Mouse (Mus musculus): ENCODE measurements at regions not wholly inside any gene's neighbourhood (a gene's known extent, or its start where the extent isn't known, plus 50 kb on each side); places are given as distances from the start of the nearest gene placed in this dataset.

DNA sequence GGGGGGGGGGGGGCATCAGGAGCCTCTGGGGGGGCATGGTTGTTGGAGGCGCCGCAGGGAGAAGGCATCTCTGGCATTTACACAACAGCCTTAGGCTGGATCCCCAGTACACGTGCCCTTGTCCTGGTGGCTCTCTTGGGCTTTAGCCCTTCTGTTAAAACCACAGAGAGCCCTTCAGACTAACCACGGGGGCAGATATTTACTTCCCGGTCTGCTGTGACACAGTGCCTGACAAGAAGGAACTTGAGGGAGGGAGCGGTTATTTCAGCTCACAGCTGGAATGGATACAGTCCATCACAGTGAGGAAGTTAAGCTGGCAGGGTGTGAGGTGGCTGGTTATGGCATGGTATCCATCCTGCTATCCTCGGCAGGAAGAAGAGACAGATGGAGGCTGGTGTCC is 71.0 kb upstream of the Gm11733 start:
- DNase-seq, result no peak

DNA sequence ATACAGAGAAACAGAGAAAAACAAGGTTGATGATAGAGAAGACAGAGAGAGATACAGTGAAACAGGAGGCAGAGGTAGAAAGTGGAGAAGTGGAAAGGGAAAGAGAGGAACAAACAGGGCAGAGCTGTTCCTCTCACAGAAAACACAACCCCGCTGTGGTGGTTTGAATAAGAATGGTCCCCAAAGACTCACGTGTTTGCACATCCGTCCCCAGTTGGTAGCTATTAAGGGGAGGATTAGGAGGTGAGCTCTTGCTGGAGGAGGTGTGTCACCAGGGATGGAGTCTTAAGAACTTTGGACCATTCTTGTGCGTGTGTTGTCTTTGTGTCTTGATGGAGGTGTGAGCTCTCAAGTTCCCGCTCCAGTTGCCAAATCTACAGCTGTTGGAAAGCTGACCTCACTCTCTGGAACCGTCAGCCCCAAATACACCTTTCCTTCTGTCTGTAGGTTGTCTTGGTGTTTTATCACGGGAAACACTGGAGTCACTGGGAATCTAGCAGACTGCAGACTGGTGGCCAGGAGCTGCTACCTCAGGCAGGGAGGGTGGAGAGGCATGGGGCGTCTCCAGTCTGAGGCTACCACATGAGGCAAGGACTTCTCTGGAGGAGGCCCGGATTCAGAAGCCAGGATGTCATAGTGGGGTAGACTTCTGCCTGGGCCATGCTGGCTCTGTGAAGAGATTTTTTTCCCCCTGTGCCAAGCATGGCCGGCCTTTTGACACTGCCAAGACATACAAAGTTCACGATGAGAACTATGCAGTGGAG is 70.0 kb upstream of the Gm11733 start:
- DNase-seq, result no peak

DNA sequence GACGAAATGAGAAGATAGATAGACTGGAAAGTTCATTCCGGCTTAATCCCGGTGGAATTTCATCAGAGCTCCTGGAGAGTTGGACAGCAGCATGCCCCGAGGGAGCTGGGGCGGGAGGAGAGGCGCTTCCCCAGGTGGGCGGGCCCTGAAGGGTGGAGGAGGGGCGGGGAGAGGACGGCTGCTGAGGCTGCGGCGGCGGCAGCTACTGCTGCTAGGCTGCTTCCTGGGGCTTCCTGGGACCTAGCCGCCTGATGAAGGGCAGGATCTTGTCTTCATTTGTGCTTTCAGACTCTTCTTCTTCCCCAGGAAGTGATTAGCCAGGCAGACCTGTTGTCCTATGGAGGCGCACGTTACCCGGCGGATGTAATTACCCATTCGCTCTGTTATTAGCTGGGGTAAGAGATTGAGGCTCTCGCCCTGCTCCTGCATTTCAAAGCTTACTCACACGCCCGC is 69.3 kb upstream of the Gm11733 start:
- DNase-seq, result peak; percentile 24 to 27

DNA sequence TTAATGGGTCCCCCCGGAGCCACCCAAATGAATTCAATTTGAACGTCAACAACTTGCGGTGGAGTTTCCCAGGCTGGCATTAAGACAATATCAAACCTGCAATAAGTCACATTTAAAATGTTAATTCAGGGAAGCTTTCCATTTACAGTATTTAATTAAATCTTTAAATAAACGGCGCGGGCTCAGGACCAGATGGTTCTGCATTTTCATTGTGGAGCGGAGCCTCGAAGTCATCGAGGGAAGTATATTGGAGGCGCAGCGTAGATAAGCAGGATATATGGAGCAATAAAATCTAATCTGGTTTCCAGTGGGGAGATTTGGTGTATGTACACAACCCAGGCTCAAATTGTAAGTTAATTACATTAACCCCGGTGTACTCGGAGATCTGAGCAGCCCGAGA is 68.7 kb upstream of the Gm11733 start:
- no peak for DNase-seq

DNA sequence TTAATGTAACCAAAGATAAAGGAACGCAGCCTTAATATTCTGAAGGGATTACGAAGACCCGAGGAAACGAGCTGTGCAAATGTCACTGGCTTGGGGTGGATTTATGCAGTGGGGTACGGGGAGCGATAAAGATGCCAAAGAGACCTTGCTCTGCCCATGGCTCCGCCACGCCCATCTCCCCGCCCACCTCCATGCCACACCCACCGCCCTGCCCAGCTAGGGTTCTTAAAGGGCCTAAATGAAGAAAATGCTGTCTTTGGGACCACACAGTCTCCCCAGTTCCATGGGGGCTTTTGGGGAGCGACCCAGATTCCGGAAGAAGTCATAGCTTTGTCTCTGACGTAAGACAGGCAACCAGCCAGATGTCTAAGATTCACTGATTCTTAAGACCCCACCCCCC is 68.2 kb upstream of the Gm11733 start:
- DNase-seq, result no peak

DNA sequence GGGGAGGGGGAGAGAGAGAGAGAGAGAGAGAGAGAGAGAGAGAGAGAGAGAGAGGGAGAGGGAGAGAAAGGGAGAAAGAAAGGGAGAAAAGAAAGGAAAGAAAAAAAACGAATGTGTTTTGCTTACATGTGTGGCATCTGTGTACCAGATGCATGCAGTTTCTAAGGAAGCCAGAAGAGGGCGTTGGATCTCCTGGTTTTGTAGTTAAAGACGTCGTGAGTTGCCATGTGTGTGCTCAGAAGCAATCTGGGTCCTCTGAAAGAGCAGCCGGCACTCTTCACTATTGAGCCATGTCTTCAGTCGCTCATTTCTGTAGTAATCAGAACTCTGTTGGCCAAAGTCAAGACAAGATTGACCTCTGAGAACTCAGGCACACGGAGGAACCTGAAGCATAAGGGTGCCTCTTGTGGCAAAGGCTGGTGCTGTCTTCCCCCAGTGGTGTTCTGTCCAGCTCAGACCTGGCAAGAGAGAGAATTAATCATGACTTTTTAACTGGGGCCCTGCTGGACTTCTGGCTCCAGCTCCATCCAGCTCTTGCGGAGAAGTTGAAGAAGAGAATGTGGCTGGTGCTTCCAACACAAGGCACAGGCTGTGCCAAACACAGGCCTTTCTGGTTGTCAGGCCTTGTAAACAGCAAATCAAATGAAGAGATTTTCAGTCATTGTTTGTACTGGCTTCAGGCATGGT is 67.0 kb upstream of the Gm11733 start:
- DNase-seq, result no peak

DNA sequence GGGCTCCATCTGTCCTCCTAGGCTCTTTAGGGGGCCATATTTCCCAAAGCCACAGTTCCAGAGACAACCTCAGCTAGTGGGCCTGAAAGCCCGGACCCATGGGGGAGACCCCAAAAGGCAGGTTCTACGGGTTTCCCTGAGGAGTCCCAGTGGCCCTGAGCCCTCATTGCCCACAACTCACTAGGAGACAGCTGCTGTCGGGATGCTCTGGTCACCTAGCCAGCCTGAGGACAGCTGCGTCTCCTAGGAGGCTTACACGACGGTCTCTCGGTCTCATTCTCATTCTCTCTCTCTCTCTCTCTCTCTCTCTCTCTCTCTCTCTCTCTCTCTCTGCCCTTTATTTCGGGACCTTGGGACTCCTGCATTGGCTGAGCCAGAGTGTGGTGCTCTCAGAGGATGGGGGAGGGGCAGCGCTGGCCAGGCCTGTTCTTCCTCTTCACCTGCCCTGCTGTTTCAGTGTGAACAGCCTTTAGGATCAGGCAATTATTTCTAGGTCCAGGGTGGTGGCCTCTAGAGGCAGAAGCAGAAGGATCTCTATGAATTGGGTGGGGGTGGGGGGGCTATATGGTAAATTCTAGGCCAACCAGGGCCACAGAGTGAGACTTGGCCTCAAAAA is 66.1 kb upstream of the Gm11733 start:
- DNase-seq, result no peak

DNA sequence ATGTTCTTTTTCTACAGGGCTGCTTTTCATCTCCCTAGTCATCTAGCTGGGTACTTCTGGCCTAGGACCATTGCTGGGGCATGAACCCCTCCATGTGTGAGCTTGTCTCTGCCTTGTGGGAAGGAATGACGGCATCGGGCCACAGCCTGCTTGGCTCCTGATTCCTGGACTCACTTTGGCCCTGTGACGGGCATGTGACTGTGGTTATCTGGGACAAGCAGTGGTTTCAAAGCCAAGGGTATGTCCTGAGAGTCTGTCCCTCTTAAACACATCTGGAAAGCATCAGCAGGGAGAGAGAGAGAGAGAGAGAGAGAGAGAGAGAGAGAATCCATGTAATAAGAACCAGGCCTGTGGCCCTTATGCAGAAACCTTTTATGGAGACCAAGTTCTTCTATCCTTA is 65.2 kb upstream of the Gm11733 start:
- DNase-seq, result no peak

DNA sequence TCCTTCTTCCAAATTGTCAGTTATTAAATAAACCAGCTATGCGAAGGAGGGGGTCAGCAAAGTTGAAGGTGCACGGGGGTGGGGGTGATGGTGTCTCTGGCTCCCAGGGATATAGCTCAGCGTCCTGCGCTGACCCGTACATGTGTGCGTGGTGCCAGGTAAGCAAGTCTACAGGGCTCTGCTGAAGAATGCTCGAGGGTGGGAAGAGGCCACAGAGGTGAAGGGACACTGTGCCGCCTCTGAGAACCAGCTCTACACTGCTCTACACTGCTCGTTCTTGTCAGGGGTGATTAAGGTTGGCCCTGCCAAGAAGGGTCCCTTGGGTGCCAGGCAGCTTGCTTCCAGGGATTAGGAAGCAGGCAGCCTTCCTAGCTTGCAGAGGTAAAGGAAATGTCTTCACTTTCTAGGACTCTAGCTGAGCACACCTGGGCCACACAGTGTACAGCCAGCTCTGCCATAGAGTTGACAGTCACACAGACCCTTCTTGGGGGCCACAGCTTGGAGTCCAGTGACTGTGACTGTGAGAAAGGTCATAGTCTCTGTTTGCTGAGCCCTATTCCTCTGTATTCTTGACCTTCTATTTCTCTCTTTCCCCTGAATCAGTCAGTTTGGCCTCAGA is 64.7 kb upstream of the Gm11733 start:
- DNase-seq, result no peak

DNA sequence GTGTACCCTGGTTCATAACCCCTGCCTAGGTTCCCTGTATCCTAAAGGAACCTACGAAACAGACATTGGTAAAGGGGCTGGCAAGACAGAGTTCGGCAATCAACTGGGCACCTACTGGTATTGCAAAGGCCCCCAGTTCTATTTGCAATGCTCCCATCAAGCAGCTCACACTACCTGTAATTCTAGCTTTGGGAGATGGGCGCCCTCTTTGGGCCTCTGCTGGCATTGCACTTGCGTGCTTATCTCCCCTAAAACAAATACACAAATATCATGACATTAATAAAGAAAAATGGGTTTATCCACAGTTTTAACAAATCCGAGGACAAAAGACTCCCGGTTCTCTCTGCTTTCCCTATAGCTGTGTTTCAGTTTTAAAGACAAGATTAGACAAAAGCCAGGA is 61.5 kb upstream of the Gm11733 start:
- DNase-seq, result no peak

DNA sequence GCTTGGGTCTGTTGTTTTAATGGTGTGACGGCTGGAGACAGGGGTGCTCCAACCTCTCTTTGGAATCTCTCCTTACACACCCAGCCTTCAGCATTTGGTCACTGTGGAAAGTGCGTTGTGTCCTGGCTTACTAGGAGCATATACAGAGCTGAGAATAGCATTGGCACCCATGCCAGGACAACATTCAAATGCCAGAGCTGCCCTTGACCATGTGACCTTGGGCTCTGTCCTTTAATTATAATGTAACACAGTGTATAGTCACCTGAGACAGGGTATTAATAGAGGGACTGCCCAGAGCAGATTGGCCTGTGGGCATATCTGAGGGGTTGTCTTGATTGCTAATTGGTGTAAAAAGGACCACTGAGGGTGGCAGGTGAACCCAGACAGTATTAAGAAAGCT is 60.7 kb upstream of the Gm11733 start:
- DNase-seq, result no peak

DNA sequence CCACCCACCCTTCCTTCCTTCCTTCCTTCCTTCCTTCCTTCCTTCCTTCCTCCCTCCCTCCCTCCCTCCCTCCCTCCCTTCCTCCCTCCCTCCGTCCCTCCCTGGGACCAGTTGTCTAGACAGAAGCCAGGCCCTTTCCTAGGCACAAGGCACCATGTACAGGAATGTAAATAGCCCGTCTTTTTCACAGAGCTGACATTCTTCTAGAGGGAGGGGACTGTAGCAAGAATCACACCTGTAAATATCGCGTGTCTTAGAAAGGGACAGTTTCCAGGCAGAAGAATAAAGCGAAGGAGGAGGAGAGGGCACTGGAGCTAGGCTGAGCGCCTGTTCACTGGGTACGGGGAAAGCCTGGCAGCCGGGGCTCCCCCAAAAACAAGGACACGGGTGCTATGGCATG is 58.7 kb upstream of the Gm11733 start:
- DNase-seq, result no peak

DNA sequence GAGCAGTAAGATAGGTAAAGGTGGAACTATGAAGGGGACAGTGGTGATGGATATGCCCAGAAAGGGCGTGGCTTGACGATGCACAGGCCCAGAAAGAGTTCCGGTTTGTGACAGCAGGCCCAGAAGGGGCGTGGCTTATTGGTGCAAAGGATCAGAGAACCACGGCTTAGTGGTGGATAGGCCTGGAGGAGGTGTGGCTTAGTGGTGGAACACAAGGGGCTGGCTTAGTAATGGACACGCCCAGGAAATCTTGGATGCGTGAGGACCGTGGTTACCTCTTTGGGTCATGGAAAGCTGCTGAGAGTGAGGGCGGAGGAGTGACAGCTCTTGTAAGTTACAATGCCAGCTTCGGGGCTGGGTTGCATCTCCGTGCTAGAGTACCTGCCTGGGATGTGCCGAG is 58.2 kb upstream of the Gm11733 start:
- DNase-seq, result no peak

DNA sequence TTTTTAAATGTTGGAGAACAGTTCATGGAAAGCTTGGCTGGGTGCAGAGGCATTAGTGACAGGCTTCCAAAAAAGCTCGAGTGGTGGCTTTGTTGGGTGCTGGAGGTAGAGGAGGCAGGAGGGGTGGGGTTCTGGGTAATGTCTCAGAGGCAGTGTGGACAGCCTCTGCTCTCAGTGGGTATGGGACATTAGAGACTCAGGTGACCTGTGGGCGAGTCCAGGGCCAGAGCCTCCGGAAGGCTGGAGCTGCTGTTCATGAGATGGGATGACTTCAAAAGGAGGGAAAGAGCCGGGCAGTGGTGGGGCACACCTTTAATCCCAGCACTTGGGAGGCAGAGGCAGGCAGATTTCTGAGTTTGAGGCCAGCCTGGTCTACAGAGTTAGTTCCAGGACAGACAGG is 57.5 kb upstream of the Gm11733 start:
- no peak for DNase-seq

DNA sequence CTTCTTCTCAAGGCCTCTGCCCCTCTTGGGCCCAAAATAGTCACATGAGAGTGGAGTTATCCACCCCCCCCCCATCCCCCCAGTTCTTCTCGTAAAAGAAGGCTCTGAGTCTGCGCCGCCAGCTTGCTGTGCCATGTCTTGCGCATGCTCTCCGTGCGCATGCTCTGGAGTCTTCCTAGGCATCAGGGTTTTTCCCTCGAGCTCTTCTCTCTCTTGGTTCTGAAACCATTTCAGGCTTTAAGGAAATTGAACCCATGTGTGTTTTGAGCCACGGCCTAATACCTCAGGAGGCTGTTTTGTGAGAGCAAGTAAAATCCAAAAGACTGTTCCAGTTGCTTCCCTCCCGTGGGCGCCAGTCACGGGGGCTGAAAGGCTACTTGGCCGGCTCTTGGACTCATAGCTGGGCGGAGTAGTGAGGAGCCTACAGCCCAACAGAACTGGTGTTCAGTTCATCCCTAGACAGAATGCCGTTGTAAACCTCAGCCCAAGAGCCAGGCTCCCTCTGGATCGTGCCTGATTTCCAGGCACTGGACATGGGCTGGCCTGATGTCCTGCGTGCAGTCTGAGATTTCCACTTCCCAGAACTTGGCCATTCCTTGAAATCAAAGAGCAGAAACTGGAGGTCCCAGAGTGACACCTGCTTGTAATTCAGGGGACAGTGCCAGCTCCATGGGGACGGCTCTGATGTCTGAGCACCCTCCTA is 56.2 kb upstream of the Gm11733 start:
- no peak for DNase-seq

DNA sequence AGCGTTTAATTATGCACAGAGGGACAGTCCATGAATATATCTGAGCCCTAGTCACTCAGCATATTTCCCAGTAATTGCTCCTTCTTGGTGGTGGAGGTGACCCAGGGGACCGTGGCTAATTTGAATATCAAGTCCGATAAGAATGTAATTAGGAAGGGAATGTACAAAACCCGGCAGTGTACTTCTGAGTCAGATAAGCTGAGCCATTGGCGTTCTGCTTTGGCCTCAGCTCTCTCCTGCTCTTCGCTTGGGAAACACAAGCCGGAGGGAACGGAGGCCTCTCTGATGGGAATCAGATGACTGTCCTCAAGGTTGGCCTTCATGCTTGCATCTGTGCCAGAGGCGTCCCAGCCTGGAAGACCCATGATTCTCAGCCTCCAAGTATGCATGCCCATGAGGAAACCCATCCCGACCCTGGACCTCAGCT is 54.8 kb upstream of the Gm11733 start:
- no peak for DNase-seq

DNA sequence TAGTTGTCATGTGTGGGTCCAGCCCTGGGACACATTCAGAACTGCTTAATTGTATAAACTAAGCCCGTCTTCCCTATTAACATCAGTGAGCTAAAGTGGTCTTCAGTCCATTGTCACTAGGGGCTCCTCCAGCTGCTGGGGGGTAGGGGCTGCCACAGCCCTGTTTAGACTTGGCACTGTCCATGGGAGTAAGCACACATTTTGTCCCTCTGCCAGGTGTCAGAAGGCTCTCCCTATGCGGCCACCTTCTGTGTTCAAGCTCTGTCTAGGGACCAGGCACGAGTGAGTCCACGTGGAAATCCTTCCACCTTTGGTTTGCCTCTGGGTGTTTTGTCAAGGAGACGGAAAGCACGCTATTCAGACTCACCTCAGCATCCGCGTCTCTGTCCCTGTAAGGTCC is 54.3 kb upstream of the Gm11733 start:
- no peak for DNase-seq

DNA sequence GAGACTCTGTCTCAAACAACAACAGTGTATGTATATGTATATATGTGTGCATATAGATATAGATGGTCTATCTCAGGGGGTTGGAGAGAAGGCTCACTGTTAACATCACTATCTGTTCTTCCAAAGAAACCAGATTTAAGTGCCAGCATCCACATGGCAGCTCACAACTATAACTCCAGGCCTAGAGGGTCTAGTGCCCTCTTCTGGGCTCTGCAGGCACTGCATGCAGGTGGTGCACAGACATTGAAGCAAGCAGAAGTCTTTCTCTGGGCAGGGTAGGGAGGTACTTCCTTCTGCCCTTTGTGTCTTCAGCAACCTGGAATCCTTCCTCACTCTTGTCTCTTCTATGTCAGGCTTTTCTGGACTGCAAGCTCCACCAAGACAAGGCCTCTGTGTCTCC is 50.1 kb upstream of the Gm11733 start:
- DNase-seq, result no peak
